Mouse (Mus musculus) myocyte (in vitro differentiated cells): Measurements from ENCODE around the gene Hoxd10.

Experiments used
- CEBPB ChIP-seq: IDR thresholded peaks from 2 replicates; pipeline ENCODE4 v1.6.1; 2011; ENCODE audit warnings: mild to moderate bottlenecking, moderate library complexity; ENCODE audit not compliant: poor library complexity, insufficient read depth, severe bottlenecking
- E2F4 ChIP-seq: IDR thresholded peaks from one replicate; pipeline ENCODE4 v1.6.1; 2011; ENCODE audit warnings: mild to moderate bottlenecking, control low read depth, moderate library complexity; ENCODE audit not compliant: insufficient read depth
- MAX ChIP-seq: IDR thresholded peaks from one replicate; pipeline ENCODE4 v1.6.1; 2011; ENCODE audit warnings: low read depth, mild to moderate bottlenecking, control low read depth
- MYOD1 ChIP-seq, 3 experiments: IDR thresholded peaks; one replicate each; pipeline ENCODE4 v1.6.1; 2011; ENCODE audit warnings: control low read depth in 2 of 3, low read depth in 2 of 3, mild to moderate bottlenecking in 2 of 3, moderate library complexity in 1 of 3; ENCODE audit not compliant: insufficient read length in 2 of 3, control insufficient read depth in 1 of 3
- POLR2A ChIP-seq: IDR thresholded peaks from one replicate; pipeline ENCODE4 v1.6.1; 2011; ENCODE audit warnings: low read depth, mild to moderate bottlenecking, control low read depth, moderate library complexity; ENCODE audit not compliant: insufficient read length
- POLR2AphosphoS2 ChIP-seq: IDR thresholded peaks from one replicate; pipeline ENCODE4 v1.6.1; 2011; ENCODE audit warnings: low read depth, control low read depth; ENCODE audit not compliant: insufficient read length
- TCF12 ChIP-seq: IDR thresholded peaks from one replicate; pipeline ENCODE4 v1.6.1; 2011; ENCODE audit warnings: mild to moderate bottlenecking, control low read depth; ENCODE audit not compliant: poor library complexity, insufficient read depth, severe bottlenecking
- TCF3 ChIP-seq: IDR thresholded peaks from one replicate; pipeline ENCODE4 v1.6.1; 2011; ENCODE audit warnings: low read depth, control low read depth; ENCODE audit not compliant: insufficient read length
- USF1 ChIP-seq: IDR thresholded peaks from one replicate; pipeline ENCODE4 v1.6.1; 2011; ENCODE audit warnings: low read depth, mild to moderate bottlenecking, control low read depth, moderate library complexity

GRCm38 (mm10) chr2:74700546-74701112, 8.9 kb downstream of the Hoxd10 start:
- TF ChIP-seq POLR2A: no peak
- TF ChIP-seq CEBPB: no peak
- no peak for TF ChIP-seq TCF3
- TF ChIP-seq MYOD1 (IDR thresholded peaks at IDR 0.05; ENCODE audit: control insufficient read depth in 1 of 3, insufficient read length in 2 of 3, low read depth in 2 of 3): no peak
- no peak for TF ChIP-seq MAX
- TF ChIP-seq E2F4: no peak
- TF ChIP-seq TCF12: no peak
- TF ChIP-seq USF1: no peak
- no peak for TF ChIP-seq POLR2AphosphoS2
